Mouse (Mus musculus) brain, adult 2 months (tissue): ENCODE data around the gene Supt3.
A peak's percentile ranks its signal among the peaks of the same experiment; 100 is the strongest.

Experiments
- DNase-seq: peaks from one replicate; pipeline ENCODE4 v3.0.0; 2011; ENCODE audit warnings: low read depth, low spot score

Gene Supt3

DNA sequence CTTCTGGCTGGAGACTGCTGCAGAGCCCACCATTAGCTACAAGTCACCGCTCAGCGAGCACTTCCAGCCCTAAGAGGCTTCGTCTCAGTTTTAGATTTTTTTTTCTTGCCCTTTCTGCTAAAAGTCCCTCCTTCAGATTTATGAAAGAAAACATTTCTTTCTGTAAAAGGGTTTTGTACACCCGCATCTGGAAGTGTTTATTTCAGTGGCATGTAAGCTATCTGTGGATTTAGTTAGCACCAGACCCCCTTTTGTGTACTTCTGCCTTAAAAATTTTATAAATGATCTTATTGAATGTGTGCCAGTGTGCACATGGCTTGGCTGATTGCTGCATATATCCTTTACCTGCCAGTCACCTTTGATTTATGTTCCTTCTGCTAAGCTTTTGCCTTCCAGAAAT, 277.6 kb downstream of the Supt3 start:
- DNase-seq = no peak

DNA sequence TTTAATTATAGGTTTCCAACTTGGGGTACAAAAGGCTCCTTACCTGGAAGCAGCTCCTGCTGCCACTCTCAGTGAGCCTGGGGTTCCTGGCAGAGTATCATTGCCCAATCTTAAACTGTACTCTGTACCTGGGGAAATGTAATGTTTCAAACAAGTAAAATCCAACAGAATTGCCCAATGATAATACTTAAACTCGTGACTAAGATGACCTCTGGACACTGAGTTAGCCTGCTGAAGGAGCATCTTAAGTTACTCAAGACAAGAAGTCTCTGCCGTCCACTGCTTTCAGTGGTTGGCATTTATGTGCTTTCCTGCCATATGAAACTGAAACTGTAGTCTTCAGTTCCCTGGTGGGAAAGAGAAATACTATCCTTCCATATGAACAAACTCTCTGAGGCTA, 279.9 kb downstream of the Supt3 start:
- no peak for DNase-seq

DNA sequence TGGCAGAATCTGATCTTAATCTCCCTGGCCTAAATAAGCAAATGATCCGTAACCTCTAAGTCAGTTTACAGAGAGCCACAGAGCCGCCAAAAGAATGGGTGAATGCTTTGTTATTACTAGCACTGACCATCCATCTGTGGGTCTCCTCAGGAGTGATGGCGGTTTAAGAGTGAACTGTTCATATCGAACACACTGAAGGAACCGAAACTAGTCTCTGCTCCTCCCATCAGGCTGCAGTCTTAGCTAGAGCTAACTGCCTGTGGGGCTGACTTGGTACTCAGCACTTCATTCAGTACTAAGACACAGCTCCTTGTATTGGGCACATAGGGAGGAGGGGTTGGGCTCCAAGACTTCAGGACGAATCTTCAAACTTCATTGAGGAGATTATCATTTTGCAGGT, 280.8 kb downstream of the Supt3 start:
- no peak for DNase-seq

DNA sequence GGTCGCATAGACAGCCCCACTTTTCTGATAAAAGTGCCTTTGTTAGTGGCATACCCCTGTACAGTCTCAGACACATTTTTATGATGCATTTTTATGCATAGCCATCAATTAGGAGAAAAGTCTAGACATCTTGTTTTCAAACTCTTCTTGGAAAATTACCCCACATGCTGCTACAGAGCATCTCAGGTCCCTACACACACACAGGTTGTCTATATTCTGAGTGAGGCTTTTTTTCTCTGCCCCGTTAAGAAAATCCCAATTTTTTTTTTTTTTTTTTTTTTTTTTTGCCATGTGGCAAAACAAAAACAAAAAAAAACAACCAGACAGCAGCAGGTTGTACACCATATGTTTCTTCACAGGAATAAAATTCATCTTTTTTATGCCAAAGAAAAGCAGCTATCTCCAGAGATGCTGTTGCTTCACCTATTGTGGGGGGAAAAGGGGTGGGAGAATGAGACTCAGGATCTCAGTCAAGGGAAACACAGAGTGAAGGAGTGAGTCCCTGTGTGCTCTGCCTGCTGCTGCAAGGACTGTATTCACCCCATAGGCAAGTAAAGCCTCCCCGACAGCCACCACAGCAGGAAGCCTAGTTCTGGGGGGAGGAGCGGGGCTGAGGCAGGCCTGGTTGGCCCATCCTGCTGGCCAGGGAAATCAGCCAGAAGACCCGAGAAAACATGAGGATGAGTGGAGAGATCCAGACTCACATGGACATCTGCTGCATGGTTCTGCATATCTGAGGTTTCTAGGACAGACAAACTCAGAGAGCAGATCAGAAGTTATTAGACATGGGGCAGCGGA, 281.8 kb downstream of the Supt3 start:
- DNase-seq = peak; percentile 62

DNA sequence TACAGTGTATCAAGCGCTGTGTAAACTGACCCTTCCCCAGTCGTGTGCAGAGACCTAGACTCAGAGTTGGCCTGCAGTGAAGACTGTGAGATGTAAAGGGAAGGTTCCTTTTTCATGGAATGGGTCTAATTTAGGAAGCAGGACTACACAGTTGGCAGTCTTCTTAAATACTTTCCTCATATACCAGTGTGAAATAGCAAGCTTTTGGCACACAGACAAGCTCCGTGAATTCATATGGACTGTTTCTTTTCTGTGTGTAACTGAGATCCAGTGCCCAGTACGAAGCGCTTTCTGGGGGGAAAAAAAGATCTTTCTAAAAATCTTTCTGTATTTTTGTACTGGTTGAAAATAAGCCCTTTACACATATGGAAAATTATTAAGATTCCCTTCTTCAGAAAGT, 286.8 kb downstream of the Supt3 start:
- peak; percentile 51 for DNase-seq

DNA sequence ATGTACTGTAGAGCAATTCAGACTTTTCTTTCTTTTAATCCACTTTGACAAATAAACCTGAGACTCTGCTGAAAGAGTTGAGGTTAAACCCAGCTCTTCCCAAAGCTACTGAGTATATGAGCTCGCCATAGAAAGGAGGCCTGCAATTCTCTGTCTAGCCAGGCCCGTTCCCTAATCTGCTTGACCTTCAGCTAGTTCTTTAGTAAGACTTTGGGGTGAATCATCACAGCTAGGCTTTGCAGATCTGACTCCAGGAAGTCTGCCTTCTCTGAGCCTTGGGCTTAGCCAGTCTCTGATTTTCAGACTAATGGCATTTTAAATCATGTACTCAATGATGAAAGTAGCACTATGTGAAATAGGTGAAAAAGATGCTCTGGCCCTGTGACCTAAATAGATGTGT, 288.5 kb downstream of the Supt3 start:
- DNase-seq = peak; percentile 26

DNA sequence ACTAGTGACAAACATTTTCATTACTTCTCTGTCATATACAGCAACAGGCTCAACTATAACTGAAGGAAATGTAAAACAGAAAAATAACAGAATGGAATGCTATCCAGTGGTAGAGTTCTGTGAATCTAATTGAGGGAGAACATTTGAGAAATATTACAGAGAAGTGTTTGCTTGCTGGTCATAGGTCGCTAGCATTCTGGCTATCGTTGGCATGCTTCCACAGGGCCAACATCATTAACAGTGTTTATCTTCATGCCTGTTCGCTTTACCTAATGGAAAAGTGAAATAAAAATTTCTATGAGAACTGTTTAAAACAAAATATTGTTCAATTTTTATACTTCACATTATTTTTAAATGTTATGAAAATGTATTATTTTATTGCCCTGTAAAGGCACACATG, 290.5 kb downstream of the Supt3 start:
- no peak for DNase-seq

DNA sequence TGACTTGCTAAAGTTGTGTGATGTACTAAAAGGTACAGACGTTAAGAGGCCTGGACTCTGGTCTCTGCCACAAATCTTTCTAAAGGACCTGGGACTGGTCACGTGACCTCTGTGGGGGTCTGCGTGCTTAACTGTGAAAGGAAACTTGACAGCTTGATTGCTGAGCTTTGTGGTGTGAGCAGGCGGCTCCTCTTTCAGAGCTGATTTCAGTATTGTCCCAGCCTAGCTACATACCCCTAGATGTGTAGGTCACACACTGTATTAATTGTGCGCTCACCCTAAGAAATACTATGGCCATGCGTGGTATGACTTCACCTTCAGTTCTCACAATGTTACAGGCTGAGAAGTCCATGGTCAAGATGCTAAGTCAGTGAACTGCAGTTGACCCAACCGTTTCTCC, 291.4 kb downstream of the Supt3 start:
- DNase-seq = no peak

DNA sequence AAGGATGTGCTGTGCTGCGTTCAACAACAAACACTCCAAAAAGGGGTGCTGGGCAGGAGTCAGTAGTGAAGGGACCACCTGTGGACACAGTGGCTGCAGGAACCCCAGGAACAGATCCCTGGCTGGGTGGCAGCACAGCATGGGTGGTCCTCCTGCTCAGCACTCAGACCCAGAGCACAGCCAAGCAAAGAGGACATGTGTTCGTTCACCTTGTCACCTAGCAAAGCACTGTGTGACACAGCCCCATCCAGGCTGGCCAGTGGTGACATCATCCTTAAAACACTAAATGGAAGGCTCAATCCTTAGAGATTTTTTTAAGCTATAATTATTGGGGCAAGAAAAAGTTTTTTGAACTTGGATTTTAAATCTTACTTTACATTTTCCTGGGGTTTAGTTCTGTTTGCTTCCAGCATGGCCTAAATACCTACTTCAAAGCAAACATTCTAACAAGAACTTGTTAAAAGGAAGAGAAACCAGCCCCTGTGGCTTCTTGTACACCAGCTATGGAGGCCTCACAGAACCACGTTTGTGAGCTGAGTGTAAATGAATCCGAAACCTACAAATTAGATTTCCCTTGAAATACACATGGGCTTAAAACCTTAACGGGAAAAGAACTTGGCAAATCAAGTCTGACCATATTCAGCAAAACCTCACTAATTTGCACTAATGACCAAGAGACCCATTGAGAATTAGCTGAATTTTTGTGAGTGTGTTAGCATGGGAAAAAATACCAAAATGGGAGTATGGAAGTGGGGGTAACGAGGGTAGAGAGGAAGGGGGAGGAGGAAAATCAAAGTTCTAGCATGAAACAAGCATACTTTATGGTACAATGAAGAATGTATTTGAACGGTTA, 295.8 kb downstream of the Supt3 start:
- DNase-seq = no peak

DNA sequence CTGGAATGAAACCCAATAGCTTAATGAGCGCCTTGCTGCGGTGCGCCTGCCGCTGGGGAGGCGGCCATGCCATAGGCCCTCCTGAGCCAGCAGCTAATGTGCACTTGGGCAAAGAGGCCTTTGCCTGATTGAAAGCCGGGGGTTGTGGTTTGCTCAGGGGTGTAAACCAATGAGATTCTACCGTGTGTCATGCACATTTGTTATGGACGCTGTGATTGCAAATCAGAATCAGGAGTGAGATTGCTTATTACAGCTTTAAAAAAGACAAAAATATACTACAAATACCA, 296.3 kb downstream of the Supt3 start:
- no peak for DNase-seq

DNA sequence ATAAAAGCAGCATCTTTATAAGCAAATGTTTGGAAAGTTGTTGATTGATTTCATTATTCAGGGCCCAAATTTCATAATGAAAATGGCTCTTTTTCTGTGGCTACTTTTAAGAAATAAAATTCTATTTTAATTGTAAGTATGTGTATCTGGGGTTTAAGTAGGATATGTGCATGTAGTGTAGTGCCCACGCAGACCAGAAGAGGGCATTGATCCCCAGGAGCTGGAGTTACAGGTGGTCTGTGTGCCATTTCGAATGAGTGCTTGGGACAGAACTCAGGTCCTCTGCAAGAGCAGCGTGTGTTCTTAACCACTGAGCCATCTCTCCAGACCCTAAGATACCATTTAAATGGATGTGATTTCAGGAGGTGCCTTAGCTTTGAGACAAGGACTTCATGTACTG, 296.8 kb downstream of the Supt3 start:
- DNase-seq = no peak

DNA sequence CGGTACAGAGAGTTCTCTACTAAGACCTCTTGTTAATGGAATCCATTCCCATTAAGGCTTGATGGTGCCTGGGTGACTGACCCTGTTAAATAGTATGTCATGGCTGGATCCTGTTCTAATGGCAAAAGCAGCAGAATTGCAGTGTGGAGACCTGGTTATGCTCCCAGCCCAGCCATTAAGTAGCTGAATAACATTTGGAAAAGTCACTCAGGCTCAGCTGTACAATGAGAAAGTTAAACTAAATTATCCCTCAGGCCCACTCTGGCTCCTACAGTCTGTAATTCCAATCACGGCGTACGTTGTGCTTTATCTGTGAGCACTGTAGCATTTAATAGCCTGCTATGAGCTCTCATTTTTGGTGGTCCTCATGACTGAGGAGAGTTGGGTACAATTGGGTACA, 300.0 kb downstream of the Supt3 start:
- no peak for DNase-seq

DNA sequence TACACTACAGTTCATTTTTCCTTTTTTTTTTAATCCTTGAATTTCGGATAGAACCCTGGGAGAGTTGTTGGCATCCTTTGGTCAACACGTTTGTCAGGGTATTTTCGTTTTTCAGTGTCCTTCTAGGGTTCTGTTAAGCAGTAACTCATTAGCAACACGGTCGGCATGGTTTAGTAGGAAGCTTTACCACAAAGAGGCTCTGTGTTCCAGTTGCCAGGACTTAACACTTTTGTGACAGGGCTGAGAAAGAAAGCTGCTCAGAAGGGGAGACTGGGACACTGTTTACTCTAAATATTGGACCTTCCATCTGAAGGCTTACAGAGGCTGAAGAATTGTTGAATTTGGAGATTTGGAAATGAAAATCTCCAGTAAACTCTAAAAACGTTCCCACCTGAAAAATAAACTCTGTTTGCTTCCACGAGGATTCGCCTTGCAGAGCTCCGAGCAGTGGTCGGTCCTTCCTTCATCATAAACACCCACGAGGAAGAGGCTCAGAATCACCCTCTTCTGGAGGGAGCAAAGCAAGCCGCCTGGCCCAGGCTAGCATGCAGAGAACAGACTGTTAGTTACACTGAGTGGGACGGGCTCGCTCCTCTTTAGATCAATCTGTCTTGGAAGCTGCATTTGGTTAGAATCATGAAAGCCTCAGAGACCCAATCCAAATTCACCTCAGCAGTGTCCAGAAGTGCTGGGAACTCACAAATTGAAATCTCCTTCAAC, 301.1 kb downstream of the Supt3 start:
- peak; percentile 25 for DNase-seq

DNA sequence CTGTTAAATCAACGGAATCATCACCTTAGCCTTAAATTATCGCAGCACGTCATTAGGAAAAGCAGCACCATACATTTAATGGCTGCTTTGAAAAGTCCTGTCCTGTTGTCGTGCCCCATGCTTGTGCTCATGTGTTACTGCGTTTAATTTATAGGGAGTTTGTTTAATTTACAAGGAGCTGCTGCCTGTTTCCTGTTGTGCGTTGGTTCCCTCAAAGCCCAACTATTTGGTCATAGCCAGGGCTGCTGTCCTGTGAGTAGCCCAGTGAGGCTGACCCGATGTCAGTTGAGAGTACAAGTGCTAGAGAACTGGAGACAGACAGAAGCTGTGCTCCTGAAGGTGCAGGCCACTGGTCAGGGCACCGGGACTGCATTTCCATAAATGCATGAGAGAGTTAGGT, 304.6 kb downstream of the Supt3 start:
- no peak for DNase-seq

DNA sequence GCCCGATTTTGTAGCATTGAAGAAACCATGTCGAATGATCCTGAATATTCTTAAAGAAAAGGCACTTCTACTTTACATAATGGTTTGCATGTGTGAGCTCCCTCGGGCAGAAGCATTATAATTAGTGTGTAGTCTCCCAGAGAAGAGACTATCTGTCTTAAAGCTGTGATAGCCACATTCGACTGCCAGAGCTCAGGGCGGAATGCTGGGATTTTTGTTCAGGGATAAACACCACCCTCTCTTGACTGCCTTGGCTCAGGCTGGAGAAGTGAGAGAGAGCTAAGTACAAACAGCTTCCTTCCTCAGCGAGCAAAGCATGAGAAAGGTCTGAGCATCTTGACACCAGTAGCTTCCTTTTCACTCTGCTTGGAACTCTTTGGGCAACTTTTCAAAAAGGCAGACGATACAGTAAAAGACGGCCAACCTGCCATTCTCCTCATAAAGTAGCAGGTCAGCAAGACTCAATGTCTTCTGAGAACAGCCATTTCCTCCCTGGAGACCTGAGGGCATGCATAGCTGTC, 305.1 kb downstream of the Supt3 start:
- DNase-seq = peak; percentile 42

DNA sequence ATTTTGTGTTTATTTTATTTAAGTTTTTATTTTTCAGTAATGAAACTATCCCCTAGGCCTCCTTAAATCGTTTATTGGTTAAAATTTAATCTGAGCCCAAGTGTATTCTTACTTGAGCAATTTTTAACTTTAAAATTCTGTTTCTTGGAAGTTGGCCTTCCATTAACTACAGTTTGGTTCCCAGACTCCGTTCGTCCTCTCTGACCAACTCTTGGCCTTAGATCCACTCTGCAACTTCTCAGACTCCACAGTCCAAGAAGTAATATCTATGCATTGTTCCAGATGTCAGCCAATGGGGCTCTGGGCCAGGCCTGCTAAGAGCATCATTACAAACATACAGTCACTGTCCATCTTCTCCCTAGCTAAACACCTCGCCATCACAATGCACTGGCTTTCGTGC, 309.4 kb downstream of the Supt3 start:
- DNase-seq = no peak

DNA sequence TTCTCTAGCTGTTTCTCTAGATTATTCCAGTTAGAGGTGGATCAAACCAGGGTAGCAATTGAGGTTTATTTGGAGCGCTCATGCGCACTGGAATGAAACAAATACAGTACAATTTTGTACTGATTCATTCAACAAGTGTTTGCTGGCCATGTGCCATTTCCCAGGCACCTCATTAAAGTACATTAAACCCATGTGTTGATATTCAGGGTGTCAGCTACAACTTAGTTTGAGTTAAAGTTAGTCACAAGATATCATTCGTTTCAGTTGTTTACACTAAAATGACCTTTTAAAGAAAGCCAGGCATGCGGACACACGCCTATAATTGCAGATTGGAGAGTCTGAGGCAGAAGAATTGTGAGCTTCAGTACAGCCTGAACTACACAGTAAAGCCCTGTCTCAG, 310.1 kb downstream of the Supt3 start:
- no peak for DNase-seq

DNA sequence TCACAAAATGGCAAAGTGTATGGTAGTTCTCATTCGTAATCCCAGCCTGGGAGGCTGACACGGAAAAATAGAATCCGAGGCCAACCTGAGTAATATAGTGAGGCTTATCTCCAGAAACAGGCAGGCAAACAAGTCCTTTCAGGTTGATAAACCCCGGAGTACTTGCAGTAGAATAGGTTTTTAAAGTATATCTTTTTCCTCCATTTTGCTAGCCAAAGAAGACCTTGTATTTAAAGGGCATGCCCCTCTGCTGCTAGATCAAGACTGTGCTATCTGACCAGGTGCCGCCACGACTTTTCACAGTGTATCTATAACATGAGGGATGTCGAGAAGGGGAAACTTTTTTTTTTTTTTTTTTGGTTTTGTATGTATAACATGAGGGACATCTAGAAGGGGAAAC, 324.1 kb downstream of the Supt3 start:
- no peak for DNase-seq

DNA sequence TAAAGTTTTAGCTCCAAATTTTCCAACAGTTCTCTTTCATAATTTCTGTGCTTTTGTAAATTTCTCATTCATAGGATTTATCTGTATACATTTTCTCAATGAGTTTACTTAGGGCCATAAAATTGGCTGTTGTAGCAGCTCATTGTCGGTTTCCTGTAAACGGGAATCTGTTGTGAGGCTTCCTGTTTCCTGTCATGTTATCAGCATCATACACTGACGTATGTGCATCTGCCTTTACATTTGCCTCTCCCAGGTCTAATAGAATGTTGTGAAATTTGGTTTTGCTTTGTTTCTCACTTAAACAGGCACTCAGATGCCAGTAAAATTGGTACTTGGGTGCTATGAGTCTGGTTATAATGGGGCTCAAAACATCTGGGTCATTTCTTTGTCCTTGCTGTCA, 338.4 kb downstream of the Supt3 start:
- no peak for DNase-seq

DNA sequence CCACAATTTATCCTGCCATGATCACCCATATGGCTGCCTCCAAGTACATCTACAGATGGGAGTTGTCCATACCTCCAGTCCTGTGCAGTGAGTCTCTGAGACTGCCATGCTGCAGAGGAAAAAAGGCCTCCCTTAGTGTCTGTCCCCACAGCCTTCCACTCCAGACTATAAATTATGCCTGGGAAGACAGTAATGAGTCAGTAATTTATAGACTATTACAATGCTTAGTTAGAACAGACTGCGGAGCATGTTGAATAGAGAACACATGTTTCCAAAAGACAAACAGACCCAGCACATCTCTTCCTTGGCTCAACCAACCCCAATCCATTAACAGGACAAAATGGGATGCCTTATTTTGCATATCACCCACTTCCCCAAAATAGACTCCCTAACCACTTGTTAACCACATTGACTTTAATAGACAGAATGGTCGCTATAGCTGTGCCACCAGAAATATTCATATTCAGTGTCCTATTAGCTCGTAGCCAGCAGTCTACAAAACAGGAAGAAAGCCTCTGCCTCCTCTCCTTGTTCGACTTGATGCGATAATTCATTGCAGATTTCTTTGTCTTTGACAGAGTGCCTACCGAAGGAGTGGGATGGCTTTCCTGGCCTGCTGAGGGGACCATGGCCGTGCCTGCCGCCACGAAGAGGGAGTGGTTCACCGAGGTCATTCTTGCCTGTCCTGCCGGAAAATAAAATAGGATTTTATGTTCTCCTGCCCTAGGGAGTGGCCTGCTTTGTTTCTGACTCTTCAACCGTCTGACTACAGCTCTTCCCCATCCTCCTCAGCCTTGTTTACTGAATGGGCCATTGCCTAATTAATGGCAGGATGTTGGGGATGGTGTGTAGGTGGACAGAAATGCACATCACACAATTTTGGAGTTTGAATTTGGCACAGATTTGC, 341.9 kb downstream of the Supt3 start:
- DNase-seq = peak; percentile 24

DNA sequence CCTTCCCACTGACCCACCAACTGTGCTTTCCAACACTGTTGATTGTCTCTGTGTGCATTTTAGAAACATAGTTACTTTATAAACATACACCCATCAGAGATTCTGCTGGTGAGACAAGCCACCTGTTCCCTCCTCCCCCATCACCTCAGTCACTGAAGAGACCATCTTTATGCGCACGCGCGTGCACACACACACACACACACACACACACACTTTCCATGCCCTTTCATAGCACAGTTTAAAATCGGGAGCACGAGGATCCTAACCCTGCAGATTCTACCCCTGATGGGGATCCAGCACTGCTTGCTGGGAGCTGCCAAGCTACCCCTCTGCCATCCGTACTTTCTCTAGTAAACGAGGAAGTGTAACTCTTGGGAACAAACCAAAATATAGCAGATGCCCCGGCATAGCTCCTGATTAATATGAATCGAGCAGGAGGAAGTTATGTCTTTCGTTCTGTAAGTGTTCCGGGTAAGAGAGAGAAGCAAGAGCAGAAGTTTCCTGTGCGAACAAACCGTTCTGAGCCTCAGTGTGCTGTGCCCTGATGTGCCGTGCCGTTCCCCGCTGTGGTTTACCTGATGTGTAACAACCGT, 342.8 kb downstream of the Supt3 start:
- peak; percentile 27 for DNase-seq
